Mouse (Mus musculus) limb, embryonic 12.5 days (tissue): ENCODE measurements around the gene Grik4. TPM values are rescaled to one million over a fixed set of nuclear protein-coding genes. Genes with fewer than 3 reads are reported as not detected.

Source experiments
- ATAC-seq: fragments of 200-750 bp; cut with Nextera tagmentation; 2 replicates; pipeline ENCODE4 v1.8.0; 2017; ENCODE audit warnings: low read depth, moderate TSS enrichment; ENCODE audit not compliant: insufficient number of reproducible peaks, insufficient read depth, low FRiP score, low TSS enrichment
- H3K27ac ChIP-seq: fragments of 300-500 bp; sonication (generic); 2 replicates; pipeline ENCODE4 v1.5.1; 2016; ENCODE audit warnings: mild to moderate bottlenecking, moderate library complexity
- H3K27me3 ChIP-seq: fragments of 300-500 bp; sonication (generic); 2 replicates; pipeline ENCODE4 v1.6.1; 2016; ENCODE audit warnings: mild to moderate bottlenecking, moderate library complexity
- H3K36me3 ChIP-seq: fragments of 300-500 bp; sonication (generic); 2 replicates; pipeline ENCODE4 v1.6.1; 2016; ENCODE audit warnings: mild to moderate bottlenecking, moderate library complexity
- H3K4me1 ChIP-seq: fragments of 300-500 bp; sonication (generic); replicated peaks from 2 replicates; pipeline ENCODE4 v1.6.1; 2016
- H3K4me2 ChIP-seq: fragments of 300-500 bp; sonication (generic); 2 replicates; pipeline ENCODE4 v1.6.1; 2016; ENCODE audit warnings: mild to moderate bottlenecking, moderate library complexity
- H3K4me3 ChIP-seq: fragments of 300-500 bp; sonication (generic); replicated peaks from 2 replicates; pipeline ENCODE4 v1.5.1; 2016; ENCODE audit warnings: mild to moderate bottlenecking
- H3K9ac ChIP-seq: fragments of 300-500 bp; sonication (generic); replicated peaks from 2 replicates; pipeline ENCODE4 v1.6.1; 2016; ENCODE audit warnings: mild to moderate bottlenecking, moderate library complexity
- H3K9me3 ChIP-seq: fragments of 300-500 bp; sonication (generic); 2 replicates; pipeline ENCODE4 v1.6.1; 2016; ENCODE audit warnings: mild to moderate bottlenecking, moderate library complexity
- WGBS: fragments of 180-500 bp; shearing (Covaris S2); methylation state at CpG from one replicate; pipeline ENCODE4 v1.1.7; 2016; 5-methylcytosine and 5-hydroxymethylcytosine counted together
- polyA plus RNA-seq: library from polyadenylated mRNA; unstranded; fragments of >200 nt; fragmentation: Nextera tagmentation; extraction: Ambion mirVana; gene quantifications from 2 replicates; pipeline ENCODE4 v1.2.1, GENCODE M21; 2016

Gene Grik4
- polyA plus RNA-seq, 1 experiment from 2014 or later, result 2.6 TPM

GRCm38 (mm10) chr9:42882313-42882712 lies 62.0 kb downstream of the Grik4 start:
- Histone ChIP-seq H3K36me3 (no peaks in the 10 kb centered on the region), H3K4me3 (no peak overlapping the region), H3K4me1 (peaks cover 19% of the 10 kb centered on the region), H3K9me3 (no peaks in the 10 kb centered on the region), H3K9ac (no peak overlapping the region), H3K4me2 (no peak overlapping the region), H3K27me3 (peaks cover 26% of the 10 kb centered on the region), H3K27ac (no peak overlapping the region)
- WGBS, result 29% methylated on average over 11 of the region's 11 CpGs
- no peak for ATAC-seq

DNA sequence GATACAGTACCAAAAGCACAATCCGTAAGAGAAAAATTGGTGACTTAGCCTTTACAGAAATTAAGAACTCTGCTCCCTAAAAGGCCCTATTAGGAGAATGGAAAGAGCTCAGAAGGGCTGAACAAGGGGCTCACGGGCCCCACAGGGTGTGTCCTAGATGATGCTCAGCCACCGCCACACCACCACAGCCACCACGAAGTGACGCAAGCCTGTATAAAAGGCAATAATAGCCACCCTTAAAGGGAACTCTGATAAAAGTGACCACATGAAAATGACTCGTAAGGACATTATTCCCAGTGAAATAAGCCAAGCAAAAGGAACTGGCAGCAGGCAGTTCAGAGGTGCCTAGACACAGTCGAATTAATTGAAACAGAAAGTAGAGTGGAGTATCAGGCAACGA lies 63.3 kb downstream of the Grik4 start:
- Histone ChIP-seq H3K27ac (no peak overlapping the region), H3K9ac (no peak overlapping the region), H3K4me1 (peaks cover 9% of the 10 kb centered on the region), H3K36me3 (no peaks in the 10 kb centered on the region), H3K27me3 (peaks cover 23% of the 10 kb centered on the region), H3K4me2 (no peak overlapping the region), H3K4me3 (no peak overlapping the region), H3K9me3 (no peaks in the 10 kb centered on the region)
- ATAC-seq, result no peak
- 56% methylated on average over 8 of the region's 8 CpGs for WGBS

- H3K36me3 ChIP-seq, result no peaks in the 10 kb centered on the region
- peaks cover 3% of the 10 kb centered on the region; the same call in 1 of the 2 replicates for H3K4me1 ChIP-seq
- WGBS, result 30% methylated on average over 7 of the region's 7 CpGs
- H3K9me3 ChIP-seq, result no peaks in the 10 kb centered on the region
- no peak overlapping the region for H3K27ac ChIP-seq
- peaks cover 16% of the 10 kb centered on the region for H3K27me3 ChIP-seq
- no peak overlapping the region for H3K4me3 ChIP-seq
- no peak for ATAC-seq
- H3K9ac ChIP-seq, result no peak overlapping the region
- H3K4me2 ChIP-seq, result no peak overlapping the region
These were observed 65.9 kb downstream of the Grik4 start for GRCm38 (mm10) chr9:42878401-42878800.

DNA sequence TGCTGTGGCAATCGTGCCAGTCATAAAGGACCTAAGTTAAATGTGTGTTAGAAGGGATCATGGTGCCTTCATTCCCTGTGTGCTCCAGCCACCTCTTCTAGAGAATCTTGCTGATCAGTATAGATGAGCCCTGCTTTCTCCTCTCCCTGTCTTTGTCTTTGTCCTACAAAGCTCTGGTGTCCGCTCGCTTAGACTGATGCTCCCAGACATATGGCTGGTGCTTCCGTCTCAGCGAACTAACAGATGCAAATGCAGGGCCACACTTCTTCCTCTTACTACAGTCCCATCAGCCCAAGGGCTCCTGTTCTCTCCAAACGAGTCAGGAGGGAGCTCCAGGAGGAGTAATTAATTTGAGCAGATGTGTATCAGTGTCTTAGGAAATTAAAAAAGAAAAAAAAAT lies 71.4 kb downstream of the Grik4 start:
- 79% methylated on average over 6 of the region's 6 CpGs for WGBS
- ATAC-seq, result no peak
- H3K4me3 ChIP-seq, result no peak overlapping the region
- H3K9ac ChIP-seq, result no peak overlapping the region
- no peak overlapping the region for H3K4me2 ChIP-seq
- peaks cover 16% of the 10 kb centered on the region for H3K4me1 ChIP-seq
- H3K27ac ChIP-seq, result no peak overlapping the region
- 0 out of 2 replicates have a peak, but pooled peaks cover 2% of the 10 kb centered on the region for H3K27me3 ChIP-seq
- no peaks in the 10 kb centered on the region for H3K9me3 ChIP-seq
- H3K36me3 ChIP-seq, result no peaks in the 10 kb centered on the region

DNA sequence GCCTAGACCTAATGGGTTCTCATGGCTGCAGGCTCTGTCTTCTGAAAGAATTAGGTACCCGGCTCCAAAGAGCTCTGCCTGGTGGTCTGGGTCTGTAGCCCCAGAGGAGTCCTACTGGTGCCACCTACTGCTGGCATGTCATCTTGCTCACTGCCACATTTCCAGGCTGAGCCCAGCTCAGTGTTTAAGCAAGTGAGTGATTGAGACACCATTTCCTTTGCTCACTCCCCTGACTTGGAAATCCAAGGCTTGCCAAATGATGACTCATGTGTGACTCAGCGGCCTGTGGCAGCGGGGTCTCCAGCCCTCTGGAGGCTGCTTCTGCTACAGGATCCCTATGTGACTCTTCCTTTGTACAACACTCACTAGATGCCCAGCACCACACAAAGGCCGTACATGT lies 72.6 kb downstream of the Grik4 start:
- ATAC-seq, result no peak
- Histone ChIP-seq H3K36me3 (no peaks in the 10 kb centered on the region), H3K27me3 (0 out of 2 replicates have a peak, but pooled peaks cover 5% of the 10 kb centered on the region), H3K27ac (no peak overlapping the region), H3K9me3 (no peaks in the 10 kb centered on the region), H3K4me1 (peaks cover 16% of the 10 kb centered on the region), H3K4me3 (no peak overlapping the region), H3K9ac (no peak overlapping the region), H3K4me2 (no peak overlapping the region)
- WGBS, result 91% methylated on average over 4 of the region's 4 CpGs

DNA sequence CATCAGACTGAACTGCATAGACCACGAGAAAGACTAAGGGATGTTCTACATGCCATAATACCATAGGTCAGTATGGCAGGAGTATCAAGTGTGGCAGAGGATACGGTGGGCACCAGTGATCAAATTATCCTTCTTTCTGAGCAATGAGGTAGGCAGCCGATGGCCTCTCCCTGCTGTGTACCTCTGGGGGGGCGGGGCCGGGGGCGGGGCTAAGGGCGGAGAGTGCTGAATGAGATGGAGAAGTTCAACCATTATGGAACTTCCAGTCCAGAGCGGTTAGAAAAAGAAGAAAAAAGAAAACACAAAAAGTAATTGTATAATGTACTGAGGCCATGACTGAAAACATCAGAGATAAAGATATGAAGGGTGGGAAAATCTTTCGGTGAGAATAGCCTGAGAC lies 74.0 kb downstream of the Grik4 start:
- Histone ChIP-seq H3K9me3 (no peaks in the 10 kb centered on the region), H3K27me3 (0 out of 2 replicates have a peak, but pooled peaks cover 5% of the 10 kb centered on the region), H3K27ac (no peak overlapping the region), H3K36me3 (no peaks in the 10 kb centered on the region), H3K9ac (no peak overlapping the region), H3K4me3 (no peak overlapping the region), H3K4me2 (no peak overlapping the region), H3K4me1 (peaks cover 30% of the 10 kb centered on the region)
- ATAC-seq, result no peak
- WGBS, result 49% methylated on average over 9 of the region's 9 CpGs

GRCm38 (mm10) chr9:42868508-42868907 lies 75.8 kb downstream of the Grik4 start:
- 35% methylated on average over 10 of the region's 10 CpGs for WGBS
- Histone ChIP-seq H3K36me3 (no peaks in the 10 kb centered on the region), H3K4me2 (no peak overlapping the region), H3K27ac (no peak overlapping the region), H3K27me3 (0 out of 2 replicates have a peak, but pooled peaks cover 5% of the 10 kb centered on the region), H3K9ac (no peak overlapping the region), H3K4me1 (peaks cover 37% of the 10 kb centered on the region), H3K4me3 (no peak overlapping the region), H3K9me3 (no peaks in the 10 kb centered on the region)
- ATAC-seq, result no peak

GRCm38 (mm10) chr9:42866650-42867049 lies 77.6 kb downstream of the Grik4 start:
- Histone ChIP-seq H3K9me3 (no peaks in the 10 kb centered on the region), H3K4me2 (no peak overlapping the region), H3K9ac (no peak overlapping the region), H3K4me1 (peaks cover 43% of the 10 kb centered on the region), H3K27me3 (0 out of 2 replicates have a peak, but pooled peaks cover 5% of the 10 kb centered on the region), H3K27ac (no peak overlapping the region), H3K4me3 (no peak overlapping the region), H3K36me3 (no peaks in the 10 kb centered on the region)
- ATAC-seq, result no peak
- WGBS, result 91% methylated on average over 4 of the region's 4 CpGs

- WGBS, result 47% methylated on average over 11 of the region's 11 CpGs
- Histone ChIP-seq H3K9ac (no peak overlapping the region), H3K4me2 (no peak overlapping the region), H3K4me1 (peaks cover 48% of the 10 kb centered on the region), H3K36me3 (no peaks in the 10 kb centered on the region), H3K27me3 (0 out of 2 replicates have a peak, but pooled peaks cover 5% of the 10 kb centered on the region), H3K9me3 (no peaks in the 10 kb centered on the region), H3K4me3 (no peak overlapping the region), H3K27ac (peak overlapping the region; percentile 53)
- ATAC-seq, result peak; percentile 32; the same call in 1 of the 2 replicates
These were observed 79.1 kb downstream of the Grik4 start for GRCm38 (mm10) chr9:42865036-42865829.

GRCm38 (mm10) chr9:42863360-42863759 lies 80.9 kb downstream of the Grik4 start:
- H3K9me3 ChIP-seq, result no peaks in the 10 kb centered on the region
- 0 out of 2 replicates have a peak, but pooled peaks cover 5% of the 10 kb centered on the region for H3K27me3 ChIP-seq
- no peak for ATAC-seq
- H3K27ac ChIP-seq, result no peak overlapping the region
- H3K36me3 ChIP-seq, result no peaks in the 10 kb centered on the region
- H3K4me3 ChIP-seq, result no peak overlapping the region
- H3K4me2 ChIP-seq, result no peak overlapping the region
- no peak overlapping the region for H3K9ac ChIP-seq
- peaks cover 39% of the 10 kb centered on the region for H3K4me1 ChIP-seq
- WGBS, result 77% methylated on average over 5 of the region's 5 CpGs

DNA sequence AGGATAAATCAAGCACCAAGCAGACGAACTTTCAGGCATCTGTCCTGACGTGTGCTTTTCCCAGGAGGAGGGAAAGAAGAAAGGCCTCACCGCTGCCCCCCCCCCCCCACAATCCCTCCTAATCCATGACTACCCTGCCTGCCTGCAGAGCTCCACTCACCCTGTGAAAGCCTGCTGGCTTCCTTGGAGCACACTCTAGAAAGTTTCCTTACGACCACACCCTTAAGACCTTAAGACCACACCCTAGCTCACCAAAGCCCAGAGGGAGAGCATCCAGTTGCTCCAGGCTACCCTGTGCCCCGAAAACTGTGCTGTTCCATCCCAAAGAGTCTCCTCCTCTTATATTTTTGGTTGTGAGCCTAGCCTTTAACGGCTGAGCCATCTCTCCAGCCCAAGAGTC lies 82.6 kb downstream of the Grik4 start:
- no peak overlapping the region for H3K9ac ChIP-seq
- ATAC-seq, result no peak
- peaks cover 34% of the 10 kb centered on the region for H3K4me1 ChIP-seq
- H3K4me2 ChIP-seq, result no peak overlapping the region
- 66% methylated on average over 5 of the region's 6 CpGs for WGBS
- H3K4me3 ChIP-seq, result no peak overlapping the region
- no peaks in the 10 kb centered on the region for H3K36me3 ChIP-seq
- no peaks in the 10 kb centered on the region for H3K9me3 ChIP-seq
- no peak overlapping the region for H3K27ac ChIP-seq
- H3K27me3 ChIP-seq, result no peaks in the 10 kb centered on the region

GRCm38 (mm10) chr9:42861238-42861637 lies 83.1 kb downstream of the Grik4 start:
- Histone ChIP-seq H3K9me3 (no peaks in the 10 kb centered on the region), H3K4me1 (peaks cover 29% of the 10 kb centered on the region), H3K4me2 (no peak overlapping the region), H3K27ac (no peak overlapping the region), H3K27me3 (no peaks in the 10 kb centered on the region), H3K9ac (no peak overlapping the region), H3K36me3 (no peaks in the 10 kb centered on the region), H3K4me3 (no peak overlapping the region)
- no peak for ATAC-seq
- 85% methylated on average over 11 of the region's 11 CpGs for WGBS
